Mouse (Mus musculus): Measurements from ENCODE around the gene Fig4. TPM values are rescaled to one million over a fixed set of nuclear protein-coding genes. Genes with fewer than 3 reads are reported as not detected.

Gene Fig4
- polyA plus RNA-seq, 1 experiment from 2014 or later, result 14.9 TPM

GRCm38 (mm10) chr10:41214083-41214482 lies 89.0 kb downstream of the Fig4 start:
- H3K27me3 ChIP-seq (ENCODE audit: insufficient read depth, low read length), result no peaks in the 10 kb centered on the region
- WGBS, result 85% methylated on average over 3 of the region's 3 CpGs
- H3K4me3 ChIP-seq (replicated peaks; ENCODE audit: low read depth, low read length), result no peak overlapping the region
- H3K4me1 ChIP-seq (replicated peaks; ENCODE audit: insufficient read depth, low read length), result no peaks in the 10 kb centered on the region
- H3K9ac ChIP-seq (ENCODE audit: low read depth, low read length), result no peak overlapping the region
- H3K27ac ChIP-seq, result no peak overlapping the region
- no peak overlapping the region for H3K4me2 ChIP-seq (ENCODE audit: low read length)
- ATAC-seq (replicated peaks; ENCODE audit: low FRiP score, low read depth) (no peak), DNase-seq (ENCODE audit: low spot score) (no peak)
- H3K36me3 ChIP-seq (ENCODE audit: insufficient read depth, low read length), result no peaks in the 10 kb centered on the region
- TF ChIP-seq CTCF (IDR thresholded peaks at IDR 0.05; ENCODE audit: low read depth), result no peak
- no peaks in the 10 kb centered on the region for H3K9me3 ChIP-seq (replicated peaks; ENCODE audit: low read length)

- Histone ChIP-seq H3K4me3 (replicated peaks; ENCODE audit: low read depth, low read length) (no peak overlapping the region), H3K9ac (ENCODE audit: low read depth, low read length) (no peak overlapping the region), H3K27ac (no peak overlapping the region), H3K36me3 (ENCODE audit: insufficient read depth, low read length) (no peaks in the 10 kb centered on the region), H3K27me3 (ENCODE audit: insufficient read depth, low read length) (no peaks in the 10 kb centered on the region), H3K4me2 (ENCODE audit: low read length) (no peak overlapping the region), H3K9me3 (replicated peaks; ENCODE audit: low read length) (no peaks in the 10 kb centered on the region), H3K4me1 (replicated peaks; ENCODE audit: insufficient read depth, low read length) (no peaks in the 10 kb centered on the region)
- ATAC-seq (replicated peaks; ENCODE audit: low FRiP score, low read depth) (no peak), DNase-seq (ENCODE audit: low spot score) (no peak)
- WGBS, result 73% methylated on average over 4 of the region's 4 CpGs
- no peak for TF ChIP-seq CTCF (IDR thresholded peaks at IDR 0.05; ENCODE audit: low read depth)
Observed at GRCm38 (mm10) chr10:41209538-41209937, 93.5 kb downstream of the Fig4 start.

- DNase-seq (ENCODE audit: low spot score), result peak; percentile 45
- no peak overlapping the region for H3K4me2 ChIP-seq (ENCODE audit: low read length)
- H3K36me3 ChIP-seq (ENCODE audit: insufficient read depth, low read length), result no peaks in the 10 kb centered on the region
- no peak overlapping the region for H3K9ac ChIP-seq (ENCODE audit: low read depth, low read length)
- WGBS, result 74% methylated on average over 6 of the region's 6 CpGs
- TF ChIP-seq CTCF (IDR thresholded peaks at IDR 0.05; ENCODE audit: low read depth), result no peak
- H3K9me3 ChIP-seq (replicated peaks; ENCODE audit: low read length), result no peaks in the 10 kb centered on the region
- no peak for ATAC-seq (replicated peaks; ENCODE audit: low FRiP score, low read depth)
- no peak overlapping the region for H3K27ac ChIP-seq
- H3K4me3 ChIP-seq (replicated peaks; ENCODE audit: low read depth, low read length), result no peak overlapping the region
- H3K27me3 ChIP-seq (ENCODE audit: insufficient read depth, low read length), result no peaks in the 10 kb centered on the region
- H3K4me1 ChIP-seq (replicated peaks; ENCODE audit: insufficient read depth, low read length), result no peaks in the 10 kb centered on the region
Observed at GRCm38 (mm10) chr10:41208860-41209377, 94.1 kb downstream of the Fig4 start.

GRCm38 (mm10) chr10:41205647-41206046 lies 97.4 kb downstream of the Fig4 start:
- DNase-seq (ENCODE audit: low spot score) (no peak), ATAC-seq (replicated peaks; ENCODE audit: low FRiP score, low read depth) (no peak)
- no peaks in the 10 kb centered on the region for H3K9me3 ChIP-seq (replicated peaks; ENCODE audit: low read length)
- H3K36me3 ChIP-seq (ENCODE audit: insufficient read depth, low read length), result no peaks in the 10 kb centered on the region
- no peaks in the 10 kb centered on the region for H3K4me1 ChIP-seq (replicated peaks; ENCODE audit: insufficient read depth, low read length)
- TF ChIP-seq CTCF (IDR thresholded peaks at IDR 0.05; ENCODE audit: low read depth), result no peak
- no peak overlapping the region for H3K4me3 ChIP-seq (replicated peaks; ENCODE audit: low read depth, low read length)
- H3K27ac ChIP-seq, result no peak overlapping the region
- H3K27me3 ChIP-seq (ENCODE audit: insufficient read depth, low read length), result no peaks in the 10 kb centered on the region
- 41% methylated on average over 2 of the region's 2 CpGs for WGBS
- H3K4me2 ChIP-seq (ENCODE audit: low read length), result no peak overlapping the region
- no peak overlapping the region for H3K9ac ChIP-seq (ENCODE audit: low read depth, low read length)

GRCm38 (mm10) chr10:41204637-41205315 lies 98.3 kb downstream of the Fig4 start:
- Histone ChIP-seq H3K4me2 (ENCODE audit: low read length) (no peak overlapping the region), H3K4me1 (replicated peaks; ENCODE audit: insufficient read depth, low read length) (no peaks in the 10 kb centered on the region), H3K27ac (no peak overlapping the region), H3K36me3 (ENCODE audit: insufficient read depth, low read length) (no peaks in the 10 kb centered on the region), H3K9ac (ENCODE audit: low read depth, low read length) (no peak overlapping the region), H3K4me3 (replicated peaks; ENCODE audit: low read depth, low read length) (no peak overlapping the region), H3K27me3 (ENCODE audit: insufficient read depth, low read length) (no peaks in the 10 kb centered on the region), H3K9me3 (replicated peaks; ENCODE audit: low read length) (no peaks in the 10 kb centered on the region)
- ATAC-seq (replicated peaks; ENCODE audit: low FRiP score, low read depth) (no peak), DNase-seq (ENCODE audit: low spot score) (no peak)
- no peak for TF ChIP-seq CTCF (IDR thresholded peaks at IDR 0.05; ENCODE audit: low read depth)
- WGBS, result 65% methylated on average over 11 of the region's 11 CpGs

- H3K27me3 ChIP-seq (ENCODE audit: insufficient read depth, low read length), result no peaks in the 10 kb centered on the region
- H3K27ac ChIP-seq, result no peak overlapping the region
- H3K9me3 ChIP-seq (replicated peaks; ENCODE audit: low read length), result no peaks in the 10 kb centered on the region
- no peak overlapping the region for H3K9ac ChIP-seq (ENCODE audit: low read depth, low read length)
- no peak overlapping the region for H3K4me3 ChIP-seq (replicated peaks; ENCODE audit: low read depth, low read length)
- no peak overlapping the region for H3K4me2 ChIP-seq (ENCODE audit: low read length)
- no peaks in the 10 kb centered on the region for H3K4me1 ChIP-seq (replicated peaks; ENCODE audit: insufficient read depth, low read length)
- no peak for TF ChIP-seq CTCF (IDR thresholded peaks at IDR 0.05; ENCODE audit: low read depth)
- 41% methylated on average over 5 of the region's 5 CpGs for WGBS
- no peak for DNase-seq (ENCODE audit: low spot score)
- ATAC-seq (replicated peaks; ENCODE audit: low FRiP score, low read depth), result no peak
- H3K36me3 ChIP-seq (ENCODE audit: insufficient read depth, low read length), result no peaks in the 10 kb centered on the region
Observed at GRCm38 (mm10) chr10:41204191-41204590, 98.9 kb downstream of the Fig4 start.
